8 mouse cellular contexts compared by ENCODE assay signal in genomic region chr17:32634972-32635314, GRCm38 (mm10). TPM values are rescaled to one million over a fixed set of nuclear protein-coding genes. Genes with fewer than 3 reads are reported as not detected.
DNase-seq lines count a peak whose midpoint lies in the region; ATAC-seq and TF ChIP-seq lines count a peak whose summit lies in the region.

No protein-coding gene starts in this region.

- no peaks in the 10 kb centered on the region; a peak in 1 of 4 replicates for H3K27me3 ChIP-seq in MEL (ENCODE audit: control insufficient read depth in 1 of 2, insufficient read depth in 2 of 2, low read length in 2 of 2)
- no peaks in the 10 kb centered on the region for H3K27me3 ChIP-seq in cerebellum, adult 2 months (ENCODE audit: control insufficient read depth, insufficient read depth, low read length)
- H3K27me3 ChIP-seq in hindbrain, embryonic 10.5 days (ENCODE audit: insufficient read depth, poor library complexity, severe bottlenecking) = no peaks in the 10 kb centered on the region
- H3K27me3 ChIP-seq in lung, postnatal 0 days (replicated peaks; ENCODE audit: insufficient read depth, low read length) = no peaks in the 10 kb centered on the region

- no peaks in the 10 kb centered on the region for H3K9me3 ChIP-seq in MEL (replicated peaks; ENCODE audit: insufficient read depth, low read length)
- no peaks in the 10 kb centered on the region for H3K9me3 ChIP-seq in hindbrain, embryonic 10.5 days
- no peaks in the 10 kb centered on the region for H3K9me3 ChIP-seq in lung, postnatal 0 days (ENCODE audit: low read length)

- H3K36me3 ChIP-seq in MEL (ENCODE audit: control insufficient read depth in 1 of 2, insufficient read depth in 2 of 2, low read length in 2 of 2) = no peaks in the 10 kb centered on the region; a peak in 1 of 4 replicates
- no peaks in the 10 kb centered on the region for H3K36me3 ChIP-seq in hindbrain, embryonic 10.5 days
- no peaks in the 10 kb centered on the region for H3K36me3 ChIP-seq in lung, postnatal 0 days (ENCODE audit: insufficient read depth, low read length)

- no peak overlapping the region for H3K27ac ChIP-seq in MEL (ENCODE audit: control insufficient read depth, low read depth, low read length)
- H3K27ac ChIP-seq in cerebellum, adult 2 months (ENCODE audit: insufficient read depth, low read length) = no peak overlapping the region
- H3K27ac ChIP-seq in hindbrain, embryonic 10.5 days = peak overlapping the region; percentile 78
- H3K27ac ChIP-seq in lung, postnatal 0 days (ENCODE audit: low read length) = no peak overlapping the region

- no peak overlapping the region for H3K4me3 ChIP-seq in MEL (ENCODE audit: control insufficient read depth in 1 of 2, insufficient read depth in 1 of 2, low read depth in 2 of 2, low read length in 2 of 2)
- H3K4me3 ChIP-seq in cerebellum, adult 2 months (replicated peaks; ENCODE audit: insufficient read depth, low read depth, low read length) = peak overlapping the region; percentile 41
- H3K4me3 ChIP-seq in hindbrain, embryonic 10.5 days = peak overlapping the region; percentile 52
- H3K4me3 ChIP-seq in lung, postnatal 0 days (ENCODE audit: low read depth, low read length) = no peak overlapping the region

- H3K79me2 ChIP-seq in MEL (ENCODE audit: control insufficient read depth, insufficient read depth, low read length, poor library complexity) = no peaks in the 10 kb centered on the region

- no peak for TF ChIP-seq POLR2A in MEL (IDR thresholded peaks at IDR 0.05; ENCODE audit: control insufficient read depth in 1 of 2, insufficient read depth in 1 of 2, low read depth in 1 of 2, low read length in 2 of 2, poor library complexity in 1 of 2)
- no peak for TF ChIP-seq POLR2A in cerebellum, adult 2 months (IDR thresholded peaks at IDR 0.05; ENCODE audit: borderline replicate concordance, insufficient read depth, low read length)

- no peak overlapping the region for H3K9ac ChIP-seq in MEL (ENCODE audit: control insufficient read depth, low read depth, low read length, poor library complexity, severe bottlenecking)
- H3K9ac ChIP-seq in lung, postnatal 0 days (replicated peaks; ENCODE audit: low read depth) = no peak overlapping the region

- peak; percentile 58 for DNase-seq in MEL (ENCODE audit: low read depth, low spot score)
- peak; percentile 73 to 86 for DNase-seq in cerebellum, adult 2 months
- peak; percentile 91 for DNase-seq in hindbrain, embryonic 10.5 days (ENCODE audit: low spot score)
- DNase-seq in layer of hippocampus, adult 9-11 months = peak; percentile 60
- peak; percentile 77 for DNase-seq in lung, postnatal 0 days (ENCODE audit: low spot score)
- DNase-seq in ovary, postnatal 14 days (ENCODE audit: low spot score) = peak; percentile 87
- peak; percentile 87 for DNase-seq in thymus, postnatal 14 days

- peak; percentile 86 for ATAC-seq in frontal cortex, adult (ENCODE audit: low TSS enrichment)
- ATAC-seq in lung, postnatal 0 days = peak; percentile 72

- WGBS in cerebellum, adult 2 months = under 1% methylated on average over 17 of the region's 17 CpGs
- 1% methylated on average over 17 of the region's 17 CpGs for WGBS in hindbrain, embryonic 10.5 days
- 3% methylated on average over 16 of the region's 17 CpGs for WGBS in lung, postnatal 0 days

- peak overlapping the region; percentile 48 for H3K4me2 ChIP-seq in lung, postnatal 0 days (replicated peaks; ENCODE audit: low read depth, low read length)

- peak; percentile 76 for TF ChIP-seq RAD21 in MEL (IDR thresholded peaks at IDR 0.05; ENCODE audit: low read depth, low read length)

- H3K4me1 ChIP-seq in MEL (ENCODE audit: control insufficient read depth in 1 of 2, insufficient read depth in 2 of 2, low read length in 2 of 2) = no peaks in the 10 kb centered on the region; a peak in 1 of 4 replicates
- no peaks in the 10 kb centered on the region for H3K4me1 ChIP-seq in cerebellum, adult 2 months (ENCODE audit: control insufficient read depth, insufficient read depth, low read length)
- H3K4me1 ChIP-seq in hindbrain, embryonic 10.5 days (replicated peaks) = peaks cover 5% of the 10 kb centered on the region; the same call in 1 of the 2 replicates
- no peaks in the 10 kb centered on the region; the same call in 1 of the 2 replicates for H3K4me1 ChIP-seq in lung, postnatal 0 days (ENCODE audit: insufficient read depth, low read depth, low read length)

- peak; percentile 79 to 97 (median 82) for TF ChIP-seq CTCF in MEL (IDR thresholded peaks at IDR 0.05 in 2 of 3, conservative IDR thresholded peaks at IDR 0.05 in 1 of 3; ENCODE audit: control insufficient read depth in 1 of 3, insufficient read depth in 1 of 3, low read depth in 2 of 3, low read length in 3 of 3, poor library complexity in 1 of 3, severe bottlenecking in 1 of 3)
- TF ChIP-seq CTCF in cerebellum, adult 2 months (IDR thresholded peaks at IDR 0.05; ENCODE audit: borderline replicate concordance, insufficient read depth, low read depth, low read length) = peak; percentile 84
- peak; percentile 94 for TF ChIP-seq CTCF in lung, postnatal 0 days (IDR thresholded peaks at IDR 0.05)

- no peak for TF ChIP-seq EP300 in MEL (IDR thresholded peaks at IDR 0.05; ENCODE audit: low read depth in 1 of 2, low read length in 2 of 2)
- no peak for TF ChIP-seq EP300 in lung, postnatal 0 days (IDR thresholded peaks at IDR 0.05)

TF ChIP-seq in MEL, 35 proteins besides CTCF, POLR2A, EP300 and RAD21:
- TF ChIP-seq ZC3H11A (IDR thresholded peaks at IDR 0.05; ENCODE audit: low read depth, low read length) (peak; percentile 56), SMC3 (IDR thresholded peaks at IDR 0.05; ENCODE audit: low read depth, low read length) (peak; percentile 67), ZNF384 (IDR thresholded peaks at IDR 0.05; ENCODE audit: low read depth, low read length) (no peak), ETS1 (IDR thresholded peaks at IDR 0.05; ENCODE audit: low read depth, low read length) (no peak), MYB (IDR thresholded peaks at IDR 0.05; ENCODE audit: low read depth, low read length) (no peak), GABPA (IDR thresholded peaks at IDR 0.05; ENCODE audit: low read depth, low read length) (no peak)

RNA-seq across cellular contexts. Expression of gene Cyp4f37, which starts 13.8 kb away (rescaled TPM):
- total RNA-seq in MEL (2012; rRNA removed) = not detected in 2 replicates
- polyA plus RNA-seq in MEL (2012; ENCODE audit: insufficient read depth in 1 of 2, insufficient read length in 2 of 2, low read depth in 1 of 2, low replicate concordance in 2 of 2, missing spikeins in 1 of 2) = not detected
- polyA plus RNA-seq in cerebellum, adult 2 months (2012; rRNA removed) = not detected in 2 replicates
- polyA plus RNA-seq in hindbrain, embryonic 10.5 days (2016; fragmentation: Nextera tagmentation; extraction: Ambion mirVana) = not detected in 2 replicates
- not detected in 2 replicates for polyA plus RNA-seq in lung, postnatal 0 days (2015; fragmentation: Nextera tagmentation; extraction: Ambion mirVana)

RNA-seq across cellular contexts. Expression of gene Cyp4f40, which starts 23.8 kb away (rescaled TPM):
- total RNA-seq in MEL (2012; rRNA removed) = not detected in 2 replicates
- polyA plus RNA-seq in MEL (2012; ENCODE audit: insufficient read depth in 1 of 2, insufficient read length in 2 of 2, low read depth in 1 of 2, low replicate concordance in 2 of 2, missing spikeins in 1 of 2) = not detected
- not detected in 2 replicates for polyA plus RNA-seq in cerebellum, adult 2 months (2012; rRNA removed)
- polyA plus RNA-seq in hindbrain, embryonic 10.5 days (2016; fragmentation: Nextera tagmentation; extraction: Ambion mirVana) = not detected in 2 replicates
- not detected in 2 replicates for polyA plus RNA-seq in lung, postnatal 0 days (2015; fragmentation: Nextera tagmentation; extraction: Ambion mirVana)

RNA-seq across cellular contexts. Expression of gene Cyp4f15, which starts 50.5 kb away (rescaled TPM):
- total RNA-seq in MEL (2012; rRNA removed) = not detected in 2 replicates
- polyA plus RNA-seq in MEL (2012; ENCODE audit: insufficient read depth in 1 of 2, insufficient read length in 2 of 2, low read depth in 1 of 2, low replicate concordance in 2 of 2, missing spikeins in 1 of 2) = not detected
- 5.1 and 5.9 TPM in 2 replicates for polyA plus RNA-seq in cerebellum, adult 2 months (2012; rRNA removed)
- polyA plus RNA-seq in hindbrain, embryonic 10.5 days (2016; fragmentation: Nextera tagmentation; extraction: Ambion mirVana) = 2.3 and 3.8 TPM in 2 replicates
- 0.33 and 0.39 TPM in 2 replicates for polyA plus RNA-seq in lung, postnatal 0 days (2015; fragmentation: Nextera tagmentation; extraction: Ambion mirVana)

Comparison
In these comparisons a context has a peak if more than half of its experiments do, and no peak if none do; other contexts are left out.
1. H3K4me3 ChIP-seq: peak in cerebellum, adult 2 months (single experiment) and hindbrain, embryonic 10.5 days (single experiment); none in MEL (0 of 2) and lung, postnatal 0 days (single experiment).
2. Peak in every context shown above with its lines, with median percentiles within 50 percentile points of each other: DNase-seq and CTCF ChIP-seq.